Mouse (Mus musculus): Measurements from ENCODE around the gene Casp3. TPM values are rescaled to one million over a fixed set of nuclear protein-coding genes. Genes with fewer than 3 reads are reported as not detected.

Gene Casp3
- polyA plus RNA-seq, 1 experiment = not detected

GRCm38 (mm10) chr8:46630932-46631331, 13.8 kb downstream of the Casp3 start:
- 94% methylated on average over 4 of the region's 4 CpGs for WGBS
- no peak overlapping the region for H3K27ac ChIP-seq (ENCODE audit: insufficient read depth, low read depth, low read length)
- H3K4me3 ChIP-seq (ENCODE audit: insufficient read depth, low read depth, low read length) = no peak overlapping the region
- H3K4me1 ChIP-seq (ENCODE audit: control insufficient read depth, insufficient read depth, low read length) = no peaks in the 10 kb centered on the region
- no peak for TF ChIP-seq CTCF (IDR thresholded peaks at IDR 0.05; ENCODE audit: insufficient read depth, low read depth, low read length)
- no peak for TF ChIP-seq POLR2A (IDR thresholded peaks at IDR 0.05; ENCODE audit: insufficient read depth, low read depth, low read length)

DNA sequence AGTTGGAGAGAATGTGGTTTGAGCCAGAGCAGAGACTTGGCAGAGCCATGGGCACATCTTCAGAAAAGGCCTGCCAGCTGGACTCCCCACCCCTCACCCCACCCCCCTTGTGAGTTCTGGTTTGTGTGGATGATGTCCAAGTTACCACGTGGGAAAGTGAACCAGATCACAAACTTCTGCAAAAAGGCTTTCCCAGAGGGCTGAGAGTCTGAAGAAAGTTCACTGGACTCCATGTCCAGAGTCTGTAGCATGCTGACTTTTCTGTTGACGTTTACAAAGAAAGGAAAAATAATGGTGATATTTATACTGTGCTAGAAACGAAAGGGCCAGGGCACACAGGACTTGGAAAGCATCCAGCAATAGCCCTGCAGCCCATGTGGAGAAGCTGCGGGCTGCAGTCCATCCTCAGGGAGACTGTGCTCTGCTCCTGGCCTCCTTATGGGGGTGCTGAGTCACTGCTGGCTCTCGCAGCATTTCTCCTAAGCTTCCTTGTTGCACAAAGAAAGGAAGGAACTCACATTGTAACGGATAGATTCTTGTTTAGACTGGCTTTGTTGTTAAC, 22.0 kb downstream of the Casp3 start:
- Histone ChIP-seq H3K27ac (ENCODE audit: insufficient read depth, low read depth, low read length) (no peak overlapping the region), H3K4me3 (ENCODE audit: insufficient read depth, low read depth, low read length) (no peak overlapping the region), H3K4me1 (ENCODE audit: control insufficient read depth, insufficient read depth, low read length) (no peaks in the 10 kb centered on the region)
- no peak for TF ChIP-seq CTCF (IDR thresholded peaks at IDR 0.05; ENCODE audit: insufficient read depth, low read depth, low read length)
- TF ChIP-seq POLR2A (IDR thresholded peaks at IDR 0.05; ENCODE audit: insufficient read depth, low read depth, low read length) = no peak
- 26% methylated on average over 6 of the region's 6 CpGs for WGBS

DNA sequence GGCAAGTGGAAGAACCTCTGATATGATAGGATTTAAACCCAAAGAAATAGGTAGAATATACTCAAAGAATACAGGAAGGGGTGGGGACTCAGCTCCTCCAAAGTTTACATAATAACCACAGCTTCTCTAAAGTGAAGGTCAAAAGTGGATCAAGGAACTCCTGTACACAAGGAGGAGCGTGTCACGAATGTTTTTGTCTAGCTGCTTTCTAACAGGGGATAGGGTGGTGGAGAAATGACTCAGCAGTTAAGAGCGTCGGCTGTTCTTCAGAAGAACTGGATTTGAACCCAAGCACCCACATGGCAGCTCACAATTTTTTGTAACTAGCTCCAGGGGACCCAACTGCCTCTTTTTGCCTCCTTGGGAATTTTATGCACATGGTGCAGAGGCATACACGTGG, 22.8 kb downstream of the Casp3 start:
- Histone ChIP-seq H3K4me1 (ENCODE audit: control insufficient read depth, insufficient read depth, low read length) (no peaks in the 10 kb centered on the region), H3K27ac (ENCODE audit: insufficient read depth, low read depth, low read length) (no peak overlapping the region), H3K4me3 (ENCODE audit: insufficient read depth, low read depth, low read length) (no peak overlapping the region)
- WGBS = 82% methylated on average over 5 of the region's 5 CpGs
- no peak for TF ChIP-seq CTCF (IDR thresholded peaks at IDR 0.05; ENCODE audit: insufficient read depth, low read depth, low read length)
- no peak for TF ChIP-seq POLR2A (IDR thresholded peaks at IDR 0.05; ENCODE audit: insufficient read depth, low read depth, low read length)

DNA sequence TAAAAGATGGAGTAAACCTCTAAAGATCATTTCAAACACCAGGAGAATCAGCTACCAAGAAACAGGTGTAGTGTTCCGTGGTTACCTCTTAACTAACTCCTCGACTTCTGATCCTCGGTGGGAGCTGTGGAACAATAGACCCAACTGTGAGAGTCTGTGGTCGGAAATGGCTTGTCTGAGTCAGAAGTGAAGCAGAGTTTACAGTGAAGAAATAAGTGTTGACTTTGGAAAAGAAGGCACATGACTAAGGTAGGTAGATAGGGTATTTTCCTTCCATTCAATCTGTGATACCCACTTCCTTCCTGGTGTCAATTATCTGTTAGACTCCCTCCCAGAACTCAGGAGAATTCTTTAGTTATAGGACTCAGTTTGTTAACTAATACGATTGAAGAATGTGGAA, 24.2 kb downstream of the Casp3 start:
- no peak for TF ChIP-seq CTCF (IDR thresholded peaks at IDR 0.05; ENCODE audit: insufficient read depth, low read depth, low read length)
- TF ChIP-seq POLR2A (IDR thresholded peaks at IDR 0.05; ENCODE audit: insufficient read depth, low read depth, low read length) = no peak
- 91% methylated on average over 5 of the region's 5 CpGs for WGBS

GRCm38 (mm10) chr8:46648421-46648820, 31.3 kb downstream of the Casp3 start:
- WGBS = 91% methylated on average over 4 of the region's 4 CpGs
- Histone ChIP-seq H3K4me1 (ENCODE audit: control insufficient read depth, insufficient read depth, low read length) (no peaks in the 10 kb centered on the region), H3K27ac (ENCODE audit: insufficient read depth, low read depth, low read length) (no peak overlapping the region), H3K4me3 (ENCODE audit: insufficient read depth, low read depth, low read length) (no peak overlapping the region)
- TF ChIP-seq POLR2A (IDR thresholded peaks at IDR 0.05; ENCODE audit: insufficient read depth, low read depth, low read length) = no peak
- no peak for TF ChIP-seq CTCF (IDR thresholded peaks at IDR 0.05; ENCODE audit: insufficient read depth, low read depth, low read length)

More for the DNA sequence above, 24.2 kb downstream of the Casp3 start:
- no peak overlapping the region for H3K27ac ChIP-seq (ENCODE audit: insufficient read depth, low read depth, low read length)
- H3K4me1 ChIP-seq (ENCODE audit: control insufficient read depth, insufficient read depth, low read length) = no peaks in the 10 kb centered on the region
- no peak overlapping the region for H3K4me3 ChIP-seq (ENCODE audit: insufficient read depth, low read depth, low read length)

DNA sequence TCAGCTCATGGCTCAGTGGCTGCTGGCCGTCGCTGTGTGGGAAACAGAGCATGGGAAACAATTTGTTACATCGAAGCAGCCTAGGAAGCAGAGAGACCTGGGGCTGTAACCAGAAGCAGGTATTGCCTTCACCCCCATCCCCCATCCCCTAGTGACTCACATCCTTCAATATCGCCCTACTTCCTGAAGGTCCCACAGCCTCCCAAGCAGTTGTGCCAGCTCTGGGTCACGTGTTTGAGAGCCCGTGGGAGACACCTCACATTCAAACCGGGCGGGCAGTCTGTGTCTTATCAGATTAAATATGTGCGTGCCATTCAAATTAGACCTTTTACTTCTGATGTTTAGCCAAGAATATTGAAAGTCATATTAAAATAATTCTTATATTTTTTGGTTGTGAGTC, 34.8 kb downstream of the Casp3 start:
- 80% methylated on average over 9 of the region's 9 CpGs for WGBS
- no peaks in the 10 kb centered on the region for H3K4me1 ChIP-seq (ENCODE audit: control insufficient read depth, insufficient read depth, low read length)
- H3K27ac ChIP-seq (ENCODE audit: insufficient read depth, low read depth, low read length) = no peak overlapping the region
- no peak overlapping the region for H3K4me3 ChIP-seq (ENCODE audit: insufficient read depth, low read depth, low read length)
- no peak for TF ChIP-seq CTCF (IDR thresholded peaks at IDR 0.05; ENCODE audit: insufficient read depth, low read depth, low read length)
- no peak for TF ChIP-seq POLR2A (IDR thresholded peaks at IDR 0.05; ENCODE audit: insufficient read depth, low read depth, low read length)

- Histone ChIP-seq H3K4me1 (ENCODE audit: control insufficient read depth, insufficient read depth, low read length) (no peaks in the 10 kb centered on the region), H3K4me3 (ENCODE audit: insufficient read depth, low read depth, low read length) (no peak overlapping the region), H3K27ac (ENCODE audit: insufficient read depth, low read depth, low read length) (no peak overlapping the region)
- WGBS = 87% methylated on average over 2 of the region's 2 CpGs
- TF ChIP-seq POLR2A (IDR thresholded peaks at IDR 0.05; ENCODE audit: insufficient read depth, low read depth, low read length) (no peak), CTCF (IDR thresholded peaks at IDR 0.05; ENCODE audit: insufficient read depth, low read depth, low read length) (no peak)
These were observed 38.8 kb downstream of the Casp3 start for GRCm38 (mm10) chr8:46655919-46656318.

DNA sequence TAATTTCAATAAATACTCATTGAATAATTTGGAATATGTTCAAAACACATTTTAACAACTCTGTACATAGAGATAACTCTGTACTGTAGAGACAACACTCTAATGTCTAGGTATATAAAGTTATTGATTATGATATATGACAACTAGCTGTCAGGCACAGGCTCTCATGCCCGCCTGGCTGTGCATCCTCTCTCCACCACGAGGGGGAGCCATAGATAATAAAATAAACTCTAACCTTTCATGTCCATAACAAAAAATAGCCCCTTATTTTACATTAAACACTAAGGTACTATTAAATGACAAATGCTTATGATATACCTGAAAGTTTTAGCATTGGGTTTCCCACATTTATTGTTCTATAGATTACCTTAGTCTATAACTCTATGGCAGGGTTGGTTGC, 54.4 kb downstream of the Casp3 start:
- Histone ChIP-seq H3K4me3 (ENCODE audit: insufficient read depth, low read depth, low read length) (no peak overlapping the region), H3K4me1 (ENCODE audit: control insufficient read depth, insufficient read depth, low read length) (no peaks in the 10 kb centered on the region), H3K27ac (ENCODE audit: insufficient read depth, low read depth, low read length) (no peak overlapping the region)
- WGBS = 1% methylated on average over 2 of the region's 2 CpGs
- no peak for TF ChIP-seq POLR2A (IDR thresholded peaks at IDR 0.05; ENCODE audit: insufficient read depth, low read depth, low read length)
- TF ChIP-seq CTCF (IDR thresholded peaks at IDR 0.05; ENCODE audit: insufficient read depth, low read depth, low read length) = peak; percentile 49; the same call in 1 of the 2 replicates

GRCm38 (mm10) chr8:46680671-46681365, 63.7 kb downstream of the Casp3 start:
- WGBS = 61% methylated on average over 5 of the region's 5 CpGs
- no peak for TF ChIP-seq POLR2A (IDR thresholded peaks at IDR 0.05; ENCODE audit: insufficient read depth, low read depth, low read length)
- TF ChIP-seq CTCF (IDR thresholded peaks at IDR 0.05; ENCODE audit: insufficient read depth, low read depth, low read length) = no peak
- H3K4me3 ChIP-seq (ENCODE audit: insufficient read depth, low read depth, low read length) = no peak overlapping the region
- H3K4me1 ChIP-seq (ENCODE audit: control insufficient read depth, insufficient read depth, low read length) = no peaks in the 10 kb centered on the region; the same call in 1 of the 2 replicates
- H3K27ac ChIP-seq (ENCODE audit: insufficient read depth, low read depth, low read length) = no peak overlapping the region

Measured in olfactory bulb, adult 2 months (tissue).